Mouse (Mus musculus): ENCODE data around the gene Eif3l. TPM values are rescaled to one million over a fixed set of nuclear protein-coding genes. Genes with fewer than 3 reads are reported as not detected.

Gene Eif3l
- polyA plus RNA-seq, 1 experiment from 2014 or later, result 209 TPM

- ATAC-seq (ENCODE audit: low read depth), result no peak
Measured at GRCm38 (mm10) chr15:79098220-79098619, 23.2 kb downstream of the Eif3l start.

GRCm38 (mm10) chr15:79098868-79099267, 23.9 kb downstream of the Eif3l start:
- Histone ChIP-seq H3K27ac (ENCODE audit: low read length) (peak overlapping the region; percentile 84), H3K36me3 (ENCODE audit: control insufficient read depth, insufficient read depth, low read length) (peaks cover 13% of the 10 kb centered on the region), H3K9me3 (ENCODE audit: control insufficient read depth, low read length) (no peaks in the 10 kb centered on the region), H3K4me3 (ENCODE audit: low read length) (no peak overlapping the region), H3K4me1 (replicated peaks; ENCODE audit: control insufficient read depth, insufficient read depth, low read length) (peaks cover 37% of the 10 kb centered on the region), H3K4me2 (ENCODE audit: low read depth, low read length) (peak overlapping the region; percentile 31), H3K9ac (ENCODE audit: low read length) (peak overlapping the region; percentile 21; the same call in 1 of the 2 replicates), H3K27me3 (ENCODE audit: control insufficient read depth, insufficient read depth, low read depth, low read length) (no peaks in the 10 kb centered on the region)
- ATAC-seq (ENCODE audit: low read depth), result peak; percentile 49
- WGBS, result 27% methylated on average over 7 of the region's 7 CpGs

More at GRCm38 (mm10) chr15:79098220-79098619, 23.2 kb downstream of the Eif3l start:
- no peak overlapping the region for H3K4me3 ChIP-seq (ENCODE audit: low read length)
- WGBS, result 56% methylated on average over 5 of the region's 5 CpGs
- no peaks in the 10 kb centered on the region for H3K9me3 ChIP-seq (ENCODE audit: control insufficient read depth, low read length)
- H3K9ac ChIP-seq (ENCODE audit: low read length), result peak overlapping the region; percentile 21; the same call in 1 of the 2 replicates
- H3K4me1 ChIP-seq (replicated peaks; ENCODE audit: control insufficient read depth, insufficient read depth, low read length), result peaks cover 37% of the 10 kb centered on the region
- no peaks in the 10 kb centered on the region for H3K27me3 ChIP-seq (ENCODE audit: control insufficient read depth, insufficient read depth, low read depth, low read length)
- peaks cover 16% of the 10 kb centered on the region for H3K36me3 ChIP-seq (ENCODE audit: control insufficient read depth, insufficient read depth, low read length)
- H3K27ac ChIP-seq (ENCODE audit: low read length), result peak overlapping the region; percentile 84
- H3K4me2 ChIP-seq (ENCODE audit: low read depth, low read length), result no peak overlapping the region

- Histone ChIP-seq H3K4me1 (replicated peaks; ENCODE audit: control insufficient read depth, insufficient read depth, low read length) (peaks cover 37% of the 10 kb centered on the region), H3K27ac (ENCODE audit: low read length) (peak overlapping the region; percentile 84), H3K9ac (ENCODE audit: low read length) (no peak overlapping the region), H3K4me2 (ENCODE audit: low read depth, low read length) (peak overlapping the region; percentile 31), H3K4me3 (ENCODE audit: low read length) (no peak overlapping the region), H3K9me3 (ENCODE audit: control insufficient read depth, low read length) (no peaks in the 10 kb centered on the region), H3K27me3 (ENCODE audit: control insufficient read depth, insufficient read depth, low read depth, low read length) (no peaks in the 10 kb centered on the region), H3K36me3 (ENCODE audit: control insufficient read depth, insufficient read depth, low read length) (peaks cover 8% of the 10 kb centered on the region; the same call in 1 of the 2 replicates)
- 34% methylated on average over 4 of the region's 4 CpGs for WGBS
- peak; percentile 58 for ATAC-seq (ENCODE audit: low read depth)
Measured at GRCm38 (mm10) chr15:79099456-79099855, 24.5 kb downstream of the Eif3l start.

GRCm38 (mm10) chr15:79100391-79100790, 25.4 kb downstream of the Eif3l start:
- WGBS, result 67% methylated on average over 4 of the region's 4 CpGs
- ATAC-seq (ENCODE audit: low read depth), result no peak

GRCm38 (mm10) chr15:79101531-79101930, 26.6 kb downstream of the Eif3l start:
- no peak overlapping the region for H3K27ac ChIP-seq (ENCODE audit: low read length)
- ATAC-seq (ENCODE audit: low read depth), result no peak
- no peak overlapping the region for H3K9ac ChIP-seq (ENCODE audit: low read length)
- no peaks in the 10 kb centered on the region for H3K9me3 ChIP-seq (ENCODE audit: control insufficient read depth, low read length)
- H3K4me3 ChIP-seq (ENCODE audit: low read length), result no peak overlapping the region
- H3K36me3 ChIP-seq (ENCODE audit: control insufficient read depth, insufficient read depth, low read length), result no peaks in the 10 kb centered on the region
- H3K4me2 ChIP-seq (ENCODE audit: low read depth, low read length), result no peak overlapping the region
- peaks cover 31% of the 10 kb centered on the region for H3K4me1 ChIP-seq (replicated peaks; ENCODE audit: control insufficient read depth, insufficient read depth, low read length)
- H3K27me3 ChIP-seq (ENCODE audit: control insufficient read depth, insufficient read depth, low read depth, low read length), result no peaks in the 10 kb centered on the region

More at GRCm38 (mm10) chr15:79100391-79100790, 25.4 kb downstream of the Eif3l start:
- H3K9ac ChIP-seq (ENCODE audit: low read length), result no peak overlapping the region
- peaks cover 37% of the 10 kb centered on the region for H3K4me1 ChIP-seq (replicated peaks; ENCODE audit: control insufficient read depth, insufficient read depth, low read length)
- H3K4me2 ChIP-seq (ENCODE audit: low read depth, low read length), result no peak overlapping the region
- H3K27ac ChIP-seq (ENCODE audit: low read length), result no peak overlapping the region
- H3K36me3 ChIP-seq (ENCODE audit: control insufficient read depth, insufficient read depth, low read length), result peaks cover 6% of the 10 kb centered on the region; the same call in 1 of the 2 replicates
- no peaks in the 10 kb centered on the region for H3K9me3 ChIP-seq (ENCODE audit: control insufficient read depth, low read length)
- H3K27me3 ChIP-seq (ENCODE audit: control insufficient read depth, insufficient read depth, low read depth, low read length), result no peaks in the 10 kb centered on the region
- no peak overlapping the region for H3K4me3 ChIP-seq (ENCODE audit: low read length)

- WGBS, result 75% methylated on average over 10 of the region's 10 CpGs
- Histone ChIP-seq H3K4me3 (ENCODE audit: low read length) (no peak overlapping the region), H3K9me3 (ENCODE audit: control insufficient read depth, low read length) (no peaks in the 10 kb centered on the region), H3K4me1 (replicated peaks; ENCODE audit: control insufficient read depth, insufficient read depth, low read length) (peaks cover 17% of the 10 kb centered on the region), H3K36me3 (ENCODE audit: control insufficient read depth, insufficient read depth, low read length) (no peaks in the 10 kb centered on the region), H3K27ac (ENCODE audit: low read length) (no peak overlapping the region), H3K9ac (ENCODE audit: low read length) (no peak overlapping the region), H3K27me3 (ENCODE audit: control insufficient read depth, insufficient read depth, low read depth, low read length) (no peaks in the 10 kb centered on the region), H3K4me2 (ENCODE audit: low read depth, low read length) (no peak overlapping the region)
- no peak for ATAC-seq (ENCODE audit: low read depth)
Measured at GRCm38 (mm10) chr15:79103264-79103663, 28.3 kb downstream of the Eif3l start.

GRCm38 (mm10) chr15:79105804-79106203, 30.8 kb downstream of the Eif3l start:
- Histone ChIP-seq H3K4me3 (ENCODE audit: low read length) (no peak overlapping the region), H3K4me2 (ENCODE audit: low read depth, low read length) (no peak overlapping the region), H3K27ac (ENCODE audit: low read length) (no peak overlapping the region), H3K36me3 (ENCODE audit: control insufficient read depth, insufficient read depth, low read length) (no peaks in the 10 kb centered on the region), H3K27me3 (ENCODE audit: control insufficient read depth, insufficient read depth, low read depth, low read length) (no peaks in the 10 kb centered on the region), H3K9me3 (ENCODE audit: control insufficient read depth, low read length) (no peaks in the 10 kb centered on the region), H3K9ac (ENCODE audit: low read length) (no peak overlapping the region), H3K4me1 (replicated peaks; ENCODE audit: control insufficient read depth, insufficient read depth, low read length) (peaks cover 13% of the 10 kb centered on the region)
- ATAC-seq (ENCODE audit: low read depth), result no peak
- 50% methylated on average over 2 of the region's 2 CpGs for WGBS

GRCm38 (mm10) chr15:79107966-79108365, 33.0 kb downstream of the Eif3l start:
- Histone ChIP-seq H3K9ac (ENCODE audit: low read length) (peak overlapping the region; percentile 91; the same call in 1 of the 2 replicates), H3K9me3 (ENCODE audit: control insufficient read depth, low read length) (no peaks in the 10 kb centered on the region), H3K27ac (ENCODE audit: low read length) (peak overlapping the region; percentile 78), H3K4me2 (ENCODE audit: low read depth, low read length) (peak overlapping the region; percentile 80), H3K27me3 (ENCODE audit: control insufficient read depth, insufficient read depth, low read depth, low read length) (no peaks in the 10 kb centered on the region), H3K4me3 (ENCODE audit: low read length) (peak overlapping the region; percentile 87), H3K36me3 (ENCODE audit: control insufficient read depth, insufficient read depth, low read length) (peaks cover 4% of the 10 kb centered on the region; the same call in 1 of the 2 replicates), H3K4me1 (replicated peaks; ENCODE audit: control insufficient read depth, insufficient read depth, low read length) (peaks cover 20% of the 10 kb centered on the region)
- 12% methylated on average over 7 of the region's 7 CpGs for WGBS
- no peak for ATAC-seq (ENCODE audit: low read depth)

- peaks cover 20% of the 10 kb centered on the region for H3K4me1 ChIP-seq (replicated peaks; ENCODE audit: control insufficient read depth, insufficient read depth, low read length)
- peak within 1 kb of the TSS; percentile 78 for H3K27ac ChIP-seq (ENCODE audit: low read length)
- H3K27me3 ChIP-seq (ENCODE audit: control insufficient read depth, insufficient read depth, low read depth, low read length), result no peaks in the 10 kb centered on the region
- peak; percentile 87 for ATAC-seq (ENCODE audit: low read depth)
- H3K9me3 ChIP-seq (ENCODE audit: control insufficient read depth, low read length), result no peaks in the 10 kb centered on the region
- H3K4me2 ChIP-seq (ENCODE audit: low read depth, low read length), result peak within 1 kb of the TSS; percentile 80
- WGBS, result under 1% methylated on average over 41 of the region's 85 CpGs
- H3K9ac ChIP-seq (ENCODE audit: low read length), result peak within 1 kb of the TSS; percentile 91
- H3K4me3 ChIP-seq (ENCODE audit: low read length), result peak within 1 kb of the TSS; percentile 87
- peaks cover 4% of the 10 kb centered on the region; the same call in 1 of the 2 replicates for H3K36me3 ChIP-seq (ENCODE audit: control insufficient read depth, insufficient read depth, low read length)
Measured at GRCm38 (mm10) chr15:79108421-79109320, 33.7 kb downstream of the Eif3l start, which contains the start of gene Micall1. Gene Micall1 (plus strand): TSS chr15:79108898.

All from lung, embryonic 16.5 days (tissue).